Mouse (Mus musculus) cerebral cortex, adult 2 months (tissue): ENCODE measurements around the gene Gm29609.

Experiments
- WGBS: fragments of 180-500 bp; shearing (Covaris S2); methylation state at CpG from one replicate; pipeline ENCODE4 v1.1.7; 2018; 5-methylcytosine and 5-hydroxymethylcytosine counted together

Gene Gm29609

DNA sequence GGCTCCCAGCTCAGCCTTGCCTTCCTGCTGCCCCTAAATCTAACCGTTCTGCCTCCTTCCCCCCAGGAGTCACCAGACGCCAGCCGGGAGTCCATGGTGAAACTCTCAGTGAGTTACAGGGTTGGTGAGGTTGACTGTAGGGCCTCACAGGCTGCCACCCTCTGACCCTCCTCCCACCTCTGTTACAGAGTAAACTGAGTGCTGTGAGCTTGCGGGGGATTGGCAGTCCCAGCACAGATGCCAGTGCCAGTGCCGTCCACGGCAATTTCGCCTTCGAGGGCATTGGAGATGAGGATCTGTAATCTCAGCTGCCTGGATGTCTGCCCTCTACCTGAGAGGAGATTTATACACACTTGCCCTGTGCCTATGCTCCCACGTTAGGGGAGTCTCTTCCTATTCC, 18.5 kb upstream of the Gm29609 start:
- 59% methylated on average over 9 of the region's 9 CpGs for WGBS

DNA sequence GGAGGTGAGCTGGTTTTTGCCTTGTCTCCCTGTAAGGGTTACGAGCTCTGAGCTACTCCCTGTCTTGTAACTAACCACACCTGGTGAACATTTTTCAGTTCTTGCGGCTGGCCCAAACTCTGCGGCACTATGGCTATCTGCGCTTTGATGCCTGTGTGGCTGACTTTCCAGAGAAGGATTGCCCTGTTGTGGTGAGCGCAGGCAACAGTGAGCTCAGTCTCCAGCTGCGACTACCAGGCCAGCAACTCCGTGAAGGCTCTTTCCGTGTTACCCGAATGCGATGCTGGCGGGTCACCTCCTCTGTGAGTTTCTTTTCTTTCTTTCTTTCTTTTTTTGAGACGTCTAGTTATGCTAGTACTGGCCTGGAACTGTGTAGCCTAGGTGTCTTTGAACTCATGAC, 17.4 kb upstream of the Gm29609 start:
- whole genome bisulfite sequencing = 88% methylated on average over 12 of the region's 12 CpGs

DNA sequence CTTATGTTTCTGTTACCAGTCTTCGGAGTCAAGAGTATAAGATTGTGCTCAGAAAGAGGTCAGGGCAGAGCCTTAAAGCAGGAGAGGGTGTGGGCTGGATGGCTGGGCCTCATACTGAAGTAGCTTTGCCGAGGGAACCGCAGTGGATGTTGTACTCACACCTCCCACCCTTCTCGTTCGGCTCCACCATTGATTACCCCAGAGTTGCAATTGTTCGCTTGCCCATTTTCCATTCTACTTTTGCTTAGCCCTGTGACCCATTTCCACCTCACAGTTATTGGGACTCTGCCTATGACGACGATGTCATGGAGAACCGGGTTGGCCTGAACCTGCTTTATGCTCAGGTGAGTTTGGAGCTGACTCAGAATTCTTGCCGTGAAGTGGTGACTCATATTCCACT, 16.5 kb upstream of the Gm29609 start:
- 77% methylated on average over 10 of the region's 10 CpGs for WGBS

DNA sequence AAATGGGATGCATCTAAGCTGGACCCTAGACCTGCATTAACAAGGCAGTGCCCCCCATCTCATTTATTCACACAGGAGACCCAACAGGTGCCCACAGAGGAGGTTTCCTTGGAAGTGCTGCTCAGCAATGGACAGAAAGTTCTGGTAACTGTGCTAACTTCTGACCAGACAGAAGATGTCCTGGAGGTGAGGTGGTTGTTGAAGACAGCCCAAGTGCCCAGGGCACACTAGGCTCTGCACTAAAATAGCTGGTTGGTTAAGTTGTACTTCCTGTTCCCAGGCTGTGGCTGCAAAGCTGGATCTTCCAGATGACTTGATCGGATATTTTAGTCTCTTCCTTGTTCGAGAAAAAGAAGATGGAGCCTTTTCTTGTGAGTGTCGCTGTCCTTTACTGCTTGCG, 16.0 kb upstream of the Gm29609 start:
- WGBS = 84% methylated on average over 4 of the region's 4 CpGs

DNA sequence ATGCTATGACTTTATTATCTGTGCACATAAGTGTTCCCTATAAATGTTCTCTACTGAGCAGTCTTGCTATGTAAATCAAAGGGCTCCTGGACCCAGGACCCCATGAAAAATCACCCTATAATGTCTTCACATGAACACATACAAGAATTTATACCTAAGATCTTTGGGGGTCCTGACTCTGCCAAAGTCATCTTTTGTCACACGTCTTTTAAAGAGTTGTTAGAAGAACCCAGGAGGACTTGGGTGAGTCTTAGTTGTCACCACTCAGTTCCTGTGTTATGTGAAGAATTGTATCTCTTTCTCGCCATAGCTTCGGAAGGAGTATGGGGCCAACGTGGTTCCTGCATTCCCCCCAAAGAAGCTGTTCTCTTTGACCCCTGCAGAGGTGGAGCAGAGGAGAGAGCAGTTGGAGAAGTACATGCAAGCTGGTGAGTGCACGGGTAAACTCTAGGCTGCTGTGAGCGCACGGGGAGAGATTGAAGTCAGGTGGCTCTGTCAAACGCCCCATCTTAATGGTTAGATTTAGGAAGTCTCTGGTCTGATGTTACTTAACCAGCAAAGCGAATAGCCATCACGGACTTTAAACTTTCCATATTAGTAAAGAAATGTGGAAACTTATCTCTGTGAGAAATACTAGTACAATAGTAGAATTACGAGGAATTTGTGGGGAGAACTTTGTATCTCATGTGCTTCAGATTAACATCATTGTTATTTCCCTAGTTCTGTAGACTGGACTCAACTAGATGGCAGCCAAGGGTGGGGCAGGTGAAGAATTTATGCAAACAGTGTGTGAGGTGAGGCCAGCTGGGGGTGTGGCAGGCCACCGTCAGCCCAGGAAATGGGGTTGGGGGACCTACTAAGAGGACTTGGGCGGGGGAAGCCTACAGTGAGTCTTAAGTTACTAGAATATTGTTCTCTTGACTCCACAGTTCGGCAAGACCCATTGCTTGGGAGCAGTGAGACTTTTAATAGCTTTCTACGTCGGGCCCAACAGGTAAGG, 15.1 kb upstream of the Gm29609 start:
- 87% methylated on average over 16 of the region's 16 CpGs for WGBS

DNA sequence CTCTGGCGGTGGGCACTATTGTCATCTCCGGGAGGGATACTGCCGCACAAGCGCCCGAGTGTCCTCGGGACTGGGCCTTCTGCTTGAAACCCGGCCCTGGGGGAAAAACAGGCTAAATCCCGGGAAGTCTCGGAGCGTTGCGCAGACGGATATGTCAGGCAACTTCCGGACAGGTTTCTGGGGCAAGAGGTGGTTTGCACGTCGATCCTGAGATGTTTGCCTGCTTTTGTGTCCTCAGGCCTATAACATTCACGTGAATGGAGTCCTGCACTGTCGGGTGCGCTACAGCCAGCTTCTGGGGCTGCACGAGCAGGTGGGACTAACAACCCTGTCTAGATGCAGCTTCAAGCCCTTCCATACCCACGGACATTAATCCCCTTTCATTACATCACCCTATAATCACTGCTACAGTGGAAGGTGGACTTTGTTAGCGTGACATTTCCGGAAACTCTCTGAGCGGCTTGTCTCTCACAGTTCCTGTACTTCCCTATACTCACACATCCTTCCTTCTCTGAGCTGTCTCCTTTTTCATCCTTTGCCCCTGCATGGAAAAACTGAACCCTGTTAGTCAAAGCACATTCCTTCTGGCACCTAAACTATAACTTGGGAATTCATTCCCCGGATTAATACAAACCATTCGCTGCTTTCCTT, 14.0 kb upstream of the Gm29609 start:
- 11% methylated on average over 25 of the region's 25 CpGs for WGBS

DNA sequence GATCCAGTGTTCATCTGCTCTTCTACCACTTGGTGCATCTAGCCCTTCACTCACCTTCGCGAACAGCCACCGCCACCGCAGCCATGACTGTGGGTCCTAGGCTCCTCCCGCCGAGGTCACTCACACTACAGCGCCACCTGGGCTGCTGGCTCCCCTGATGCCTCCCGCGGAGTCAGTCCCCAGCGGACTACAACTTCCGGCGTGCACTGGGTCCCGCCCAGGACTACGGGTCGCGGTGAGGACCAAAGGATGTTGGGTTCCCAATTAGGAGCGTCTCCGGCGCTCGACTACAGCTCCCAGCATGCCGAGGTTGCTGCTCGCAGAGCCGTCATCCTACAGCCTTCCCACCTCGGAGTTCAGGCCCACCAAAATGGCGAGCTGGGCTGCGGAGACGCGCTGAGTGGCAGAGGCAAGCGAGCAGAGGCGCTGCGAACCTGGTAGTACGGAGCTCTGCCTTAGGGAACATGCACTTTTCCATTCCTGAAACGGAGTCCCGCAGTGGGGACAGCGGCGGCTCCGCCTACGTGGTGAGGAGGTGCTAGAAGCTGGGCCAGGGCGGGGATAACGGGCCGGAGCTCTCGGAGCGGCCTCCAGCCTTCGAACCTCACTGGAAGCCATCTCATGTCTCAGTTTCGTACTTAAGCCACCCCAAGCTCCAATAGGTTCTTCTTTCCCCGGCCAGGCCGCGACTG, 13.4 kb upstream of the Gm29609 start, which contains the start of the genes Snx17 and Eif2b4:
Gene Snx17 (plus strand): TSS at position 289 of the 692 bp plus-strand sequence.
Gene Eif2b4 (minus strand): TSS at position 492 of the 692 bp plus-strand sequence.
- under 1% methylated on average over 48 of the region's 48 CpGs for WGBS

DNA sequence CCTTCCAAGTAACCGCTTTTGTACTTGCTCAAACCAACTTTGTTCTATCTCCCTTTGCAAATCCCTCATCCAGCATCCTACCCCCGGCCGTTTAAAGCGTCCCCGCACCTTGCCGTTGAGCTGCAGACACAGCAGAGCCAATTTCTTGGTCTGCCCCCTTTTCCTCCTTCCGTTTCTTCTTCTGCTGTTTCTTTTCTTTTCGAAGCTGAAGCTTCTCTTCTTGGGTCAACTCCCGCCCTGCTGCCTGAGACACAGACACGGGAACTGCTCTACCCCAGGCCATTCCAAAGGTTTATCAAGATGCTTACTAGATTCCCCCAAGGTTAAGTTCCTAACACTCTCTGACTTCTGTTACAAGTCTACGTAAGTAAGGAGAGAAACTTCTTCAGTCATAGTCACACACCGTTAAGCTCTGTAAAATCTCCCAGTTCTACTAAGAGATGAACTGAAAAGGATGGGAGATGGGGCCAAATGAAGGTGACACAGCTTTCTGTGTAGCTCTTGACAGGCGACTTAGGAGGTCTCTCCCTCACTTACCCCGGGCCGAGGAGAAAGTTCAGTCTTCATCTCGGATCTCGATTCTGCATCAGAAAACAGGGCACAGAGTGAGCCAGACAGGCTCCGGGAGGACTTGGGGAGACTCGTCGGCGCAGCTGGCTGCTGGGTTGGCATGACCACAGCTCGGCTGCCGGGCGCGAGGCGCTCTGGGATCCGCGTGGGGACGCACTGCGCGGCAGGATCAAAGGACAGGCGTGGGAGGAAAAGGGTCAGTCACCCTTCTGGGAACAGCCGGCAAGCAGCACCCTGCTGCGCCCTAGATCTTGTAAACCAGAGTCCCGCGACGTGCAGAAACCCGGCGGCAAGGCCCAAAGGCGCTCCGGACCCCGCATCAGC, 12.6 kb upstream of the Gm29609 start:
- 10% methylated on average over 42 of the region's 42 CpGs for WGBS

DNA sequence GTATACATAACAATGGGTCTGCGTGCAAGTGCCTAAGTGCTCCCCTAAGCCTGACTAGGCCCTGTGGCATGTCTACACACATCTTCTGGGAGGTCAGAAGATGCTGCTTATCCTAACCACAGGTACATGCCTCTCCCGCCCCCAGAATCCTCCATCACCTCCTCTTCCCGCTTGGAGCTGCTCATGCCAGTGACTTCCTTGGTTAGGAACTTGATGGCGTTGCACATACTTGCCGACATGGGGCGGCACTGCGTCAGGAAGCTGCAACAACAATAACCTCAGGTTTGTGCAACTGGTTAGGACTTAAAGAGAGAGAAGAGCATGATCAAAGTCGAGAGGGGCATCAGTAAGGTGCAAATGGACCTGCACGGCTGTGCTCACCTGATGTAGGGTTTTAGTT, 10.5 kb upstream of the Gm29609 start:
- WGBS = 92% methylated on average over 9 of the region's 9 CpGs

DNA sequence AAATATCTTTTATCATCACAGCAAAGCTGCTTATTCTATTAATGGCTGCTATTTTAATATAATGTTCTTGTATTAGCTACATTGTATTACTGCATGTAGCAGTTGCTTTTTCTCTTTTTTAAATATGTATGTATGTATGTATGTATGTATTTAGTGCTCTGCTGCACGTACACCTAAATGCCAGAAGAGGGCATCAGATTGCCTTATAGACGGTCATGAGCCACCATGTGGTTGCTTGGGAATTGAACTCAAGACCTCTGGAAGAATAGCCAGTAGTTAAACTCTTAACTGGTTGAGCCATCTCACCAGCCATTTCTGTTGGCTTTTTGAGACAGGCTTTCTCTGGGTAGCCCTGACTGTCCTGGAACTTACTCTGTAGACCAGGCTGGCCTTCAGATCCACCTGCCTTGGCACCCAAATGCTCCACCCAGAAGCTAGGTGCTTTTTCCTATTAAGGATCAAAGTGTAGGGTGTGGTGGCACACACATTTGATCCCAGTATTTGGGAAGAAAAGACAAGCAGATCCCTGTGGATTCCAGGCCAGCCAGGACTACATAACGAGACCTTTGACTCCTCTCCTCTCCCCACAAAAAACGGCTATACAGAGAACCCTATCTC, 8.6 kb upstream of the Gm29609 start:
- 74% methylated on average over 4 of the region's 4 CpGs for WGBS

DNA sequence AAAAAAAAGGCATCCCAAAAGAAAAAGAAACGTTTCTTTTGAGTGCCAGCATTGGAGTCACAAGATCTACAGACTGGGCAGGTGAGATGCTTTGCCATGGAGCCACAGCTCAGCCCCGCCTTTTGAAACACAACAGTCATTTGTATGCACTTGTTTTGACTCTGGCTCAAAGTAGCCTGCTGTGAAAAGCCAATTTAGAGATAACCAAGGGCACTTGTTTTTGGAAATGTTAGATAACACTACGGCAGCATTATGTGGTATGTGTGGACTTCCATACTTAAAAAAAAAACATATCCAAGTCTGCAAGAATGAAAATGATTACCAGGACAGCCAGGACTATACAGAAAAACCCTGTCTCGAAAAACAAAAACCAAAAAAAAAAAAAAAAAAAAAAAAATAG, 4.0 kb upstream of the Gm29609 start:
- WGBS = 62% methylated on average over 4 of the region's 4 CpGs

DNA sequence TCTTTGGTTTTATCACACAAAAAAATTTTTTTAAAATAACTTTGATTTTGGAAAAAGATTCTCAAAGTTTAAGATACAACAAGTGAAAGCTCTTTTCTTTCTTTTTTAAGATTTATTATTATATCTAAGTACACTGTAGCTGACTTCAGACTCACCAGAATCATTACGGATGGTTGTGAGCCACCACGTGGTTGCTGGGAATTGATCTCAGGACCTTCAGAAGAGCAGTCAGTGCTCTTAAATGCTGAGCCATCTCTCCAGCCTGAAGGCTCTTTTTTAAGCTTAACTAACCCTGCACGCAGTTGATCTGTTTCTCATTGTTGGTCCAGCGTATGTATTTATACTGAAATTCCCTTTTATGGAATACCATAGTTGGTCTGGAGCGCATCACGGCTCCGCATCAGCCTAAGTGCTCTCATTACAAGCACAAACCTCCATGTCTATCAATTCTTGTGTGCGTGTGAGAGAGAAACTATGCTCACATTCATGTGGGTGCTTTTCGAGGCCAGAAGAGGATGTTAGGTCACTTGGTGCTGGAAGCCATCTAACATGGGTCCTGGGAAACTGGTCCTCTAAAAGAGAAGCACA, 1.6 kb upstream of the Gm29609 start:
- 91% methylated on average over 9 of the region's 9 CpGs for WGBS

DNA sequence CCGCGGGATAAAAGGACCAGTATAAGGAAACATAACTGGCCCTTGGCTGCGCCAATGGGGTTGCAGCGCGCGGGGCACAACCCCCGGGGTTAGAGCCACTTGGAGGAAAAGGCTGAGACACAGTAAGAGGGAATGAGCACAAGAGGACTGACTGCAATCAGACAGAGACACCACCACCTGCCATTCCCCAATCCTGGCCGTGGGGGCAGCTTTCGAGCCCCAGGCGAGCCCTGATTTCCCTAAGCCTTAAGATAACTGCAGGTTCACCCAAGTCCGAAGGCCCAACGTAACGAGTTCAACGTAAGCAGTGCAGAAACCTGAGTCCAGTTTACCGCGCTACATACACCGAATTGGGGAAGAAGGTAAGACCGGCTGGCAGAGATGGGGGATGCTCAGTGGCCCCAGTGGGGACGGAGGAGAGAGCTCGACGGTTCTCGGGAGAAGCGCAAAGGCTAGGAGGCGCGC, 378 bp downstream of the Gm29609 start:
- under 1% methylated on average over 25 of the region's 25 CpGs for WGBS

DNA sequence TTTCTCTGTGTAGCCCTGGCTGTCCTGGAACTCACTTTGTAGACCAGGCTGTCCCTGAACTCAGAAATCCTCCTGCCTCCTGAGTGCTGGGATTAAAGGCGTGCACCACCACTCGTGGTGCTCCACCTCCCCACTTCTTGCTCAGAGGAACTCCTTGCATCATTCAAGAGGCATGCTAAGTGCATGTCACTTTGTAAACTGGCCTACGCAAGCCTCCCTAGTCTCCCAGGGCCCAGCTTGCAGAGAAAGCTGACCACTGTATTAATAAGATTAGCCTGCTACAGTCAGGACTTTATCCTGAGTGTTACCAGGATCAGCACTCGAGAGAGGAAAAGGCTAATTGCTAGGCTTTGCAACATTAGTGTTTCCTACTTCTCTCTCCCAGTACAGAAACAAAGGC, 11.1 kb downstream of the Gm29609 start:
- WGBS = 95% methylated on average over 4 of the region's 4 CpGs

DNA sequence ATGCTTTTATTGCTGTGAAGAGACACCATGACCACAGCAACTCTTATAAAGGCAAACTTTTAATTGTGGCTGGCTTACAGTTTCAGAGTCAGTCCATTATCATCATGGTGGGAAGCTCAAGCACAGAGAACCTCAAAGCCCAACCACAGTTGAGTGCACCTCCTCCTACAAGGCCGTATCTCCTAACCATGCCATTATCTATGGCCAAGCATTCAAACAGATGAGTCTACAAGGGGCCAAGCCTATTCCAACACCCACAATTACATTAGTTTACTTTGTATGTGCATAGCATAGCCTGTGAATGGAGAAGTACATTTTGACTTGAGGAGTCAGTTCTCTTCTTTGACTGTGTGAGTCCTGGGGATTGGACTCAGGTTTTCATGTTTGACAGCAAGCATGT, 14.8 kb downstream of the Gm29609 start:
- 95% methylated on average over 1 of the region's 1 CpGs for WGBS

DNA sequence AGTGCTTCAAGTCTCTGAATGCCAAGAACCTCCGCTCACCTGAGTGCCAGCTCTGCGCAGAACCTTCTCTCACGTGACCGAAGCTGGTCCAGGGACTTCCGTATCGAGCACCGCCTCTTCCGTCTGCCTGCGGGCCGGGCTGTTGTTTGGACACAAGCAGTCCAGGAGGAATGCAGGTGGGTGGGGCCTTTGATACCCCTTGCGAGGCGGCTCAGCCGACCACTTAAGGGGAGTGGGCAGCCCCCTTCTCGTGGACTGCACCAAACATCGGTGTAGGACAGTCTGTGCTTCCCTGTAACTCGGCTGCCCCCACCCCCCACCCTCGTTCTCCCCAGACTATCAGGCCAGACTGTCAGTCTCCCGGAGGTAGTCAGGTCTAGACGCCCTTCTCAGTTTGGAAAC, 25.6 kb downstream of the Gm29609 start, which contains the start of gene Mpv17:
Gene Mpv17 (minus strand): TSS at position 100 of the 402 bp plus-strand sequence.
- under 1% methylated on average over 19 of the region's 19 CpGs for WGBS

DNA sequence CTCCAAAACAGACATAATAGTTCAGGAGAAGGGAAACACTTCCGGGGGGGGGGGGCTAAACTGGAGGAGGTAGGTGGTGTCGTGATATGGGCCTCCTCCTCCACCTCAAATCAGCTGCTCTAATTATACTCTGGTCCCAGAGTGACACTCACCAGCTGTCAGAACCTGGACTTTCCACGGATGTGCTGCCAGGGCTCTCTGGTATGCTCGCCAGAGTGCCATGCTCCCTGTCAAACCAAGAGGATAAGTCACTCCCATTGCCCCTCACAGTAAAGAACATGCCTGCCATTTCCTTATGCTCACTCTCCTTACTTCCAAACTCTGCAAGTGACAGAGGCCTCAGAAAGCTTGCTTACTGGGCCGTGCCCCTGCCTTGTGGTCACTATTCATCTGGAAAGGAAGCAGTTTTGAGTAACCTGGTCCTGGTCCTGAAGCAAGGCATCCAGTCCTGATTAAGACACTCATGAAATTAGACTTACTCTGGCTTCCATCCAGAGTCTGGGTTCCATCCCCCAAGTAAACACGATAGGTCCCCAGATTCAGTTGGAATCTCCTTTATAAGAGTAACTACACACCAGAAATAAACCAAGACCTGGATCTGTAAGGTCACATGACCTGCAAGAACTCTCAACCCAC, 26.1 kb downstream of the Gm29609 start:
- 16% methylated on average over 6 of the region's 6 CpGs for WGBS

DNA sequence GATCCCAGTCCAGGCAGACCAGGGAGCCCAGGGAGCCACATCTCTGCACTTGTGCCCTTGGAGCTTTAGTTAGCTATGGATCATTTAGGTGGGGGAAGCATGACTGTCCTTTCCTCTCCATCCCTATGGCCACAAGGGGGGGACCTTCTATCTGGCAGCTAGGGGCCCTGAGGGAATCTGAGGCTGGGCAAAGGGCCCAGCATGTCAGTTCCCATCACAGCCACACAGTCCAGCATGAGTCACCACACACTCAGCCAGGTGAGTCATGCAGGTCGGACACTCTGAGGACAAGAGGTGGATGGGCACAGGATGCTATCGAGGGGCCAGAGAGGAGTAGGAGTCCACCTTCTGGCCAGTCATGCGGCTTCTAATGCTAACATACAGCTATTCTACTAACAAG, 28.0 kb downstream of the Gm29609 start:
- WGBS = 88% methylated on average over 3 of the region's 3 CpGs

DNA sequence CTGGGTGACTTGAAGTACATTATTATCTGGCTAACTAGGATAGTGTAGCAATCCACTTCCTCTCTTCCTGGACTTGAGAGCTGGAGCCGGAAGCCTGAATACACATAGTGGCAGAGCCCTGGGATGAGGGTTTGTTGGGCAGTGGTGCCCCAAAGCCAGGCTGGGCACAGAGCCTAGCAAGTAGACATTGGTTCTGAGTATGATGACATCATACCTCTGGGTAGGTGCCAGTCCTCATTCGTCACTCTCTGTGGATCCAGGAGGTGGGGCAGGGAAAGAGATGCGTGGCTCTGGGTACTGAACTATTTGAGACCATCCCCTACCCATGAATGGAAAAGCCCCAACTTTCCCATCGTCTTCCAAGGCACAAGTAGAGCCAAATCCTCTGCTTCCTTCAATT, 29.9 kb downstream of the Gm29609 start:
- 53% methylated on average over 4 of the region's 4 CpGs for WGBS

DNA sequence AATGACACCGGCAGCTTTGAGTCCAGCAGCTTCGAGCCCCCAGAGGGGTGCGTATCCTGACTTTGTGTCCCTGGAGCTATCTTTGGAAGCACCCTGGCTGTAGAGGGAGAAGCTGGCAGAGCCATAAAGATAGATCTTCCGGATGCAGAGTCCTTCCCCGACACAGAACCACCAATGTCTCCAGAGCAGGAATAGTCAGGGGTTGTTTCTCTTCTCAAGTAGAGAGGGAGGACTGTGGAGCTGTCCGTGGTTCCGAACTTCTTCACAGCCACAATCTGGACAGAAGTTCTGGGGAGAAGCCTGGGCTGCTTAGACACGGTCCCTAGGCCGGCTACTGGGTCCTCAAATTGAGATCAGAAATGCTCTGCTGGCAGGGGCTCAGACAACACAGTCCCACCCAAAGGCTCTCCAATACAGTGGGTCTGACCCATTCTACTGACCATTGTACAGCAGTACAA, 40.7 kb downstream of the Gm29609 start:
- 20% methylated on average over 9 of the region's 9 CpGs for WGBS
